Mouse (Mus musculus): ENCODE results near the gene Mab21l3. TPM values are rescaled to one million over a fixed set of nuclear protein-coding genes. Genes with fewer than 3 reads are reported as not detected.

The Mab21l3 gene
- total and polyA plus RNA-seq, 3 experiments: 1.9 to 3.4 (median 2.8) TPM

DNA sequence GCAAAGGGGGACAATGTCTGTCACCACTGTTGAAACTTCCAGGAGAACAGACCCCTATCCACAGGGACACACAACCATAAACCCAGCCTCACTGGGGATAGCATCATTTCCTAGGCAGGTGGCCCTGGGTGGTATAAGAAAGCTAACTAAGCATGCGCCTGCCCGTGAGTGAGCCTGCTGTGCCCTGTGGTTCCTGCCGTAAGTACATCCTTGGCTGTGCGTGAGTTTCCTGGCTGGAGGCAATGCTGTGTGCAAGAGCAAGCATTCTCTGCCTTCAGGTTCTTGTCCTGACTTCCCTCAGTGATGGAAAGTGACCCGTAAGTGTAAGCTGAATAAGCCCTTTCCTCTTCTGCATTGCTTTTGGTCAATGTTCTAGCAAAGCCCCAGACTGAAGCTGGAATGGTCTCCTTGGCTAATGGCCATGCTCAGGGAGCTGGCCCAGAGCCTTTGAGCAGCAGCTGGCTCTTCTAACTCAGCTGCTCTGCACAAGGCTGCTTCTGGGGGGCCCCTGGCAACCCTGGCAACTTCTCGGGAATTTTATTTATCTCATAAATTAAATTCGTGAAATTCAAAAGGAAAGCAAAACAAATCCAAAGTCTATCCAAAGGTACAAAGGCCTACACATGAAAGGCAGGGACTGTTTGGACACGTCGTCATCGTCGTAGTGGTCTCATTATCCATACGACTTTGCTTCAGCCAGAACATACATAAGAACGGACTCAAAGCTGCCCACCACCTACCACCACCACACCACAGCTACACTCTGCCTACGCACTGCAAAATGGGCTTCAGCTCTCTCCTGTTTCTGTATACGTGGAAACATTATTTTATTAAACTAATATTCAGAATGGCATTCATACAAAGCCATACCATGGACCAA, 50.7 kb downstream of the Mab21l3 start:
- no peak overlapping the region for H3K4me2 ChIP-seq (ENCODE audit: insufficient read depth, low read depth, poor library complexity, severe bottlenecking)
- TF ChIP-seq JUN (IDR thresholded peaks at IDR 0.05; ENCODE audit: insufficient read depth, low read depth, low read length) (no peak), NRF1 (IDR thresholded peaks at IDR 0.05; ENCODE audit: low read depth, low read length) (no peak), USF2 (conservative IDR thresholded peaks at IDR 0.05; ENCODE audit: low read depth, low read length) (no peak), E2F4 (IDR thresholded peaks at IDR 0.05; ENCODE audit: insufficient replicate concordance, low read depth, low read length) (no peak), MYC (IDR thresholded peaks at IDR 0.05; ENCODE audit: low read depth, low read length) (no peak)
- no peak overlapping the region for H3K9ac ChIP-seq (ENCODE audit: insufficient read depth, low read depth)
- peaks cover 15 to 44% of the 10 kb centered on the region in 2 experiments for H3K4me1 ChIP-seq (ENCODE audit: control insufficient read depth in 1 of 2, insufficient read depth in 2 of 2)
- H3K79me2 ChIP-seq (replicated peaks; ENCODE audit: control insufficient read depth, extremely low read depth, insufficient read depth, poor library complexity, severe bottlenecking): no peaks in the 10 kb centered on the region
- no peak for DNase-seq (ENCODE audit: extremely low read depth)
- no peak overlapping the region for H3K27ac ChIP-seq (ENCODE audit: insufficient read depth, low read depth)
- no peaks in the 10 kb centered on the region for H3K36me3 ChIP-seq (replicated peaks in 1 of 2; ENCODE audit: control insufficient read depth in 1 of 2, insufficient read depth in 1 of 2, low read length in 1 of 2)
- no peaks in the 10 kb centered on the region for H3K9me3 ChIP-seq (replicated peaks; ENCODE audit: low read length)
- H3K4me3 ChIP-seq (replicated peaks in 1 of 3; ENCODE audit: low read depth in 2 of 3, low read length in 2 of 3, poor library complexity in 1 of 3): no peak overlapping the region
- dilution Hi-C loops (cut with MboI; ENCODE audit: extremely low pct_ligation_motif_present, extremely low pct_unique_long_range_greater_than_20kb, low sequenced_read_pairs) (no loop called here), in situ Hi-C loops (cut with MboI; ENCODE audit: low pct_ligation_motif_present, low pct_unique_long_range_greater_than_20kb, low sequenced_read_pairs) (no loop called here)
- no peaks in the 10 kb centered on the region for H3K27me3 ChIP-seq (replicated peaks)

- dilution Hi-C loops (cut with MboI; ENCODE audit: extremely low pct_ligation_motif_present, extremely low pct_unique_long_range_greater_than_20kb, low sequenced_read_pairs): no loop called here
- no peak overlapping the region for H3K4me2 ChIP-seq (ENCODE audit: insufficient read depth, low read depth, poor library complexity, severe bottlenecking)
- no peak overlapping the region for H3K9ac ChIP-seq (ENCODE audit: insufficient read depth, low read depth)
- no peak overlapping the region for H3K4me3 ChIP-seq (replicated peaks in 1 of 3; ENCODE audit: low read depth in 2 of 3, low read length in 2 of 3, poor library complexity in 1 of 3)
- H3K27me3 ChIP-seq (replicated peaks): no peaks in the 10 kb centered on the region
- H3K27ac ChIP-seq (ENCODE audit: insufficient read depth, low read depth): no peak overlapping the region
- peaks cover 14 to 39% of the 10 kb centered on the region in 2 experiments for H3K4me1 ChIP-seq (ENCODE audit: control insufficient read depth in 1 of 2, insufficient read depth in 2 of 2)
- no peak for TF ChIP-seq BHLHE40 (IDR thresholded peaks at IDR 0.05; ENCODE audit: low read depth, low read length)
- TF ChIP-seq NELFE (IDR thresholded peaks at IDR 0.05; ENCODE audit: low read depth, low read length): no peak
- TF ChIP-seq ZKSCAN1 (IDR thresholded peaks at IDR 0.05; ENCODE audit: borderline replicate concordance, low read depth, low read length): no peak
- TF ChIP-seq USF2 (conservative IDR thresholded peaks at IDR 0.05; ENCODE audit: low read depth, low read length): no peak
- TF ChIP-seq MXI1 (IDR thresholded peaks at IDR 0.05; ENCODE audit: low read depth, low read length): no peak
- TF ChIP-seq ZMIZ1 (IDR thresholded peaks at IDR 0.05; ENCODE audit: low read depth, low read length): no peak
- no peak for TF ChIP-seq POLR2A (IDR thresholded peaks at IDR 0.05; ENCODE audit: low read depth, low read length)
- no peak for TF ChIP-seq MYC (IDR thresholded peaks at IDR 0.05; ENCODE audit: low read depth, low read length)
- DNase-seq (ENCODE audit: extremely low read depth): no peak
- H3K9me3 ChIP-seq (replicated peaks; ENCODE audit: low read length): no peaks in the 10 kb centered on the region
- in situ Hi-C loops (cut with MboI; ENCODE audit: low pct_ligation_motif_present, low pct_unique_long_range_greater_than_20kb, low sequenced_read_pairs): no loop called here
- no peaks in the 10 kb centered on the region for H3K36me3 ChIP-seq (replicated peaks in 1 of 2; ENCODE audit: control insufficient read depth in 1 of 2, insufficient read depth in 1 of 2, low read length in 1 of 2)
- no peaks in the 10 kb centered on the region for H3K79me2 ChIP-seq (replicated peaks; ENCODE audit: control insufficient read depth, extremely low read depth, insufficient read depth, poor library complexity, severe bottlenecking)
Observed at GRCm38 (mm10) chr3:101796212-101796611, 52.5 kb downstream of the Mab21l3 start.

Measured in CH12.LX (cell line).